Mouse (Mus musculus) CD4-positive, CD25-positive, alpha-beta regulatory T cell (primary cell): ENCODE measurements around the gene Plekhs1. TPM values are rescaled to one million over a fixed set of nuclear protein-coding genes. Genes with fewer than 3 reads are reported as not detected.

Source experiments
- polyA plus RNA-seq: library from polyadenylated mRNA; unstranded; fragments of 100-300 nt; shearing (Covaris generic); gene quantifications from one replicate; pipeline ENCODE4 v1.2.1, GENCODE M21; 2017

The Plekhs1 gene
- polyA plus RNA-seq: 0.25 TPM

DNA sequence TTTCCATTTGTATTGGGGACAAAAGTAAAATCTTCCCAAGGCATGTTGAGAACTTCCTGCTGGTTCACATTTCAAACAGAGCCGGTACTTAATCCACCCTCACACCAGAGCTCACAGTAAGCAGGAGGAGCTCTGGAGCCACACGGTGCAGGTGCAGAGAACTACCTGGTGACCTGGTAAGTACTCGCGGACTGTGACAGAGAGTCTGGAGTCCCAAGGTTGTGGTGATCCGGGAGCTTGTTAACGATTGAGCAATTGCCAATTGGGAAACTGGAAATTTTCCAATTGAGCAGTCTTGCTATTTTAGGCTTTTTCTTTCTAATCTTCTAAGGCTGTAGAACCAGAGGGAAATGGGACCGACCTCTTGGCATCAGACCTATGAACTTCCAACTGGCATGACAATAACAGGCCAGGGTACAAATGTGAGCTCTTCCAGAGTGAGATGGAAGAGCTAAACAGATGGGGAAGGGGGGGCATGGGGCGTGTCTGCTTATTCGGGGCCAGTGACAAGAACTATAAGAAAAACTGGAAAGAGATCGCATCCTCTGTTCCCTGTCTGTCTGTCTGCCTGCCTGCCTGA, at the start of gene Plekhs1:
TSS of gene Plekhs1 (plus strand) at position 119 of the 580 bp plus-strand sequence.

Other genes with a start within 250 kb of the Plekhs1 start
- 0.08 TPM for gene Habp2, start 174.5 kb upstream of the Plekhs1 start, polyA plus RNA-seq
- gene Nrap, start 71.6 kb upstream of the Plekhs1 start, polyA plus RNA-seq: 0.18 TPM
- gene Casp7, start 64.5 kb upstream of the Plekhs1 start, polyA plus RNA-seq: 48.5 TPM
- gene Dclre1a, start 86.6 kb downstream of the Plekhs1 start, polyA plus RNA-seq: 12.7 TPM
- gene Nhlrc2, start 86.6 kb downstream of the Plekhs1 start, polyA plus RNA-seq: 20.9 TPM